Mouse (Mus musculus): Measurements from ENCODE around the gene Gm17093. TPM values are rescaled to one million over a fixed set of nuclear protein-coding genes. Genes with fewer than 3 reads are reported as not detected.

Gene Gm17093
- not detected for polyA plus RNA-seq (2015; fragmentation: Illumina TruSeq; extraction: RNeasy Lipid Tissue Mini Kit (QIAGEN cat#74804); ENCODE audit: insufficient read depth, low replicate concordance)

DNA sequence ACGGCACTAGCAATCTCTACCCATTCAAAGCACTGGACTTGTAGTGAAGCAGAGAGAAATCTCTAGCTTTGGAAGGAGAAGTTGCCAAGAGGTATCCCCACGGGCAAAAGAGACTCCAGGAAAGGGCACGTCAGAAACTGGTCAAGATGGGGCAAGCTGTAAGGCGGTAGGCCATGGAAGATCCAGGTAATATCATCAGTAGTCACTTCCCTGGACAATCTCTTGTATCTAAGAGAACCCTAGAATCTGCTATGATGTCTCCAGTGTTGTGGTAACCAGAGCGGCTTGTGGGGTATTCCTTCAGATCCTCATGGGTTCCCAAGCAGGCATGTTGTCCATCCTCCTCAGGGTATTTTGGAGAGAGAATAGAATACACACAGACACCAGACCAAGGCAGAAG lies at the start of gene Gm17093:
Gene Gm17093 (plus strand): TSS at position 301 of the 400 bp plus-strand sequence.

DNA sequence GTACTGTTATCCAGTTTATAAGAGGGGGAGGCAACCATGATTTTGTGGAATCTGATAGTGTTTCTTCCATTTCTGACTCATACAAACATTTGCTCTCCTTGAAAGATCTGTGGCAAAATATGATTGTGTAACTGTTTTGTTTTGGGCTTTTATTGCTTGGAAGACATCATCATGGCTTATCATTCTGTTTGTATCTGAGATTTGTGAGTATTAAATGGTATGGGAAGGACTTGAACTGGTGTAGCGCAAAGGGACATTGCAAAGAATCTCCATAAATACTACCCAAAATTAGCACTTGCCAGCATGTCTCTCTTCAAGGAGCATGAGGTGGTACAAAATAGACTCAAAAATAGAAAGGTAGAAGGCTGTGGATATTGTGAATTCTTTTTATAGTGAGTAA lies 25.9 kb upstream of the Gm17093 start, which contains the start of gene BC061237:
Gene BC061237 (plus strand): TSS at position 301 of the 400 bp plus-strand sequence.

Other genes with a start within 250 kb of the Gm17093 start
- not detected for gene Gm8220, start 232.7 kb upstream of the Gm17093 start, polyA plus RNA-seq (2015; fragmentation: Illumina TruSeq; extraction: RNeasy Lipid Tissue Mini Kit (QIAGEN cat#74804); ENCODE audit: insufficient read depth, low replicate concordance)
- not detected for gene Gm5930, start 179.7 kb upstream of the Gm17093 start, polyA plus RNA-seq (2015; fragmentation: Illumina TruSeq; extraction: RNeasy Lipid Tissue Mini Kit (QIAGEN cat#74804); ENCODE audit: insufficient read depth, low replicate concordance)
- not detected for gene Gm8229, start 152.9 kb upstream of the Gm17093 start, polyA plus RNA-seq (2015; fragmentation: Illumina TruSeq; extraction: RNeasy Lipid Tissue Mini Kit (QIAGEN cat#74804); ENCODE audit: insufficient read depth, low replicate concordance)
- not detected for gene Gm3371, start 107.6 kb upstream of the Gm17093 start, polyA plus RNA-seq (2015; fragmentation: Illumina TruSeq; extraction: RNeasy Lipid Tissue Mini Kit (QIAGEN cat#74804); ENCODE audit: insufficient read depth, low replicate concordance)
- not detected for gene Gm8232, start 84.6 kb upstream of the Gm17093 start, polyA plus RNA-seq (2015; fragmentation: Illumina TruSeq; extraction: RNeasy Lipid Tissue Mini Kit (QIAGEN cat#74804); ENCODE audit: insufficient read depth, low replicate concordance)
- not detected for gene BC061237, start 25.8 kb upstream of the Gm17093 start, polyA plus RNA-seq (2015; fragmentation: Illumina TruSeq; extraction: RNeasy Lipid Tissue Mini Kit (QIAGEN cat#74804); ENCODE audit: insufficient read depth, low replicate concordance)
- gene Gm8247, start 64.9 kb downstream of the Gm17093 start, polyA plus RNA-seq (2015; fragmentation: Illumina TruSeq; extraction: RNeasy Lipid Tissue Mini Kit (QIAGEN cat#74804); ENCODE audit: insufficient read depth, low replicate concordance): not detected
- not detected for gene Gm5624, start 109.7 kb downstream of the Gm17093 start, polyA plus RNA-seq (2015; fragmentation: Illumina TruSeq; extraction: RNeasy Lipid Tissue Mini Kit (QIAGEN cat#74804); ENCODE audit: insufficient read depth, low replicate concordance)
- not detected for gene Gm8257, start 188.2 kb downstream of the Gm17093 start, polyA plus RNA-seq (2015; fragmentation: Illumina TruSeq; extraction: RNeasy Lipid Tissue Mini Kit (QIAGEN cat#74804); ENCODE audit: insufficient read depth, low replicate concordance)
- gene Gm8267, start 232.1 kb downstream of the Gm17093 start, polyA plus RNA-seq (2015; fragmentation: Illumina TruSeq; extraction: RNeasy Lipid Tissue Mini Kit (QIAGEN cat#74804); ENCODE audit: insufficient read depth, low replicate concordance): not detected

Measured in spleen, adult 10 weeks (tissue).